Mouse (Mus musculus): ENCODE measurements around the gene Nol3.
A peak's percentile ranks its signal among the peaks of the same experiment; 100 is the strongest.
"Not testable (repeated sequence)": the region's sequence is repeated elsewhere in the genome, so short reads cannot be mapped to it uniquely, and the experiment has no call there.

The Nol3 gene

DNA sequence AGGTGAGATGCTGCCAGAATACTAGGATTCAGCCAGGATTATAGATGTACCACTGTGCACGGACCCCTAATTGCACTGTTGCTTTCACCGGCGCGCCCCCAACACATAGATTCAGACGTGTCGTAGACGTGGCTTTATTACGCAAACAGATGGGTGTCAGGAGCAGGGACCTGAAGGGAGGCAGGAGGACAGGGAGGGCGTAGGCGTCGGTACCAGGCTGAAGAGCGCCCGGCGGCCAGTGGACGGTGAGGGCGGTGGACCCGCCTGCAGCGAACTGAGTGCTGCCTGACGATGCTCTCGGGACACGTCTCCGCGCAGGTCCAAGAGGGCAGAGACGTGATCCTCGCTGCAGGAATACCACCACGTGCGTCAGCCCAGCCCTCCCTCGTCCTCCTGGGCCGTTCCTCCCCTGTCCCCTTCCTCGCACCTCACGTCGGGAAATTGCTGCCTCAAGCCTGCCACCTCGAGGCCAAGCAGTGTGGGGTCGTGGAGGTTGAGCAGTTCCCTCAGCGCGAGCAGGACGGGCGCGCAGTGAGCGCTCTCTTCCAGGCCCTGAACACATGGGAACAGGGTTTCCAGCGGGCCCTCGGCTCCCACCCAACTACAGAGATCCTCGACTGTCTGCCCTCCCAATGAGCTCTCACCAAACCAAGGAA is 14.0 kb downstream of the Nol3 start, which contains the start of gene 4931428F04Rik:
TSS of gene 4931428F04Rik (minus strand) at position 60 of the 656 bp plus-strand sequence.
- DNase-seq: peak; percentile 48

DNA sequence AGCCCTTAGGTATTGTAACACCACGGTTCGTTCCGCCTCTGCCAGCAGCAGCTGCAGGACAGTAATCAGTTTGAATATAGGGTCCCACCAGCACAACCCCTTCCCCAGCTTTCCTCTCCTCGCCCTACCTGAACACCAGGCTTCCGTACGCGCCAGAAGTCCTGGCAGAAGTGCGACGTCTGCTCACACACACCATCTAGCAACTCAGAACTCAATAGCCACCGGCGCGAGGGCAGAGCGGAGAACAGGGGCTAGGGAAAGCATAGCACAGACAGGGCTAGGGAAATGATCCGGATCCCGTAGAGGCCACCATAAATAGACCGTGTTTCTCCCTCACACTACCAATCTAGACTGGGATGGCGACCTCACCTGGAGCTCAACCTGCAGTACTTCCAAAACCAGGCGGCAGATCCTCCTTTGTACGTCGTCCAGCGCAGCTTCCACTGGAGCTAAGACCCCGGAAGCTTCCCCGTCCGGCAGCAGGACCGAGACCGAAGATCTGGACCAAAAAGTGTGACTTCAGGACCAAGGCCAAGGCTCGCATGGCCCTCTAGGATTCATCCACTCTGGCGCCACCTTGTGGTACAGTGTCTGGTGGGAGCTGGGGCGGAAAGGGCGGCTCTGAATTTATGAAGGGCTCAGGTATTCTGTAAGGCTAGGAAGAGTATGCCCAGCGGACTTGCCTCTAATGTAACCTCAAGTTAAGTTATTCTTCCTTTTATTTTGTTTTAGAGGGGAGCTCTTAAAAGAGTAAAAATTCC is 14.8 kb downstream of the Nol3 start:
- peak; percentile 68 for DNase-seq

DNA sequence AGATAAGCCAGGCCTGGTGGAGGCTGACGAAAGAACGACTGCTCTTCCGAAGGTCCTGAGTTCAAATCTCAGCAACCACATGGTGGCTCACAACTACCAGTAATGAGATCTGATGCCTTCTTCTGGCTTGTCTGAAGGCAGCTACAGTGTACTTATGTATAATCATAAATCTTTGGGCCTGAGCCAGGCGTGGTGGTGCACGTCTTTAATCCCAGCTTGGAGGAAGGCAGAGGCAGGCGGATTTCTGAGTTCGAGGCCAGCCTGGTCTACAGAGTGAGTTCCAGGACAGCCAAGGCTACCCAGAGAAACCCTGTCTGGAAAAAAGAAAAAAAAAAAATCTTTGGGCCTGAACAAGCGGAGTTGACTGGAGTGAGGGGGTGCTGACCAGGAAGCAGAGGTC is 15.4 kb downstream of the Nol3 start:
- not testable (repeated sequence) for DNase-seq

DNA sequence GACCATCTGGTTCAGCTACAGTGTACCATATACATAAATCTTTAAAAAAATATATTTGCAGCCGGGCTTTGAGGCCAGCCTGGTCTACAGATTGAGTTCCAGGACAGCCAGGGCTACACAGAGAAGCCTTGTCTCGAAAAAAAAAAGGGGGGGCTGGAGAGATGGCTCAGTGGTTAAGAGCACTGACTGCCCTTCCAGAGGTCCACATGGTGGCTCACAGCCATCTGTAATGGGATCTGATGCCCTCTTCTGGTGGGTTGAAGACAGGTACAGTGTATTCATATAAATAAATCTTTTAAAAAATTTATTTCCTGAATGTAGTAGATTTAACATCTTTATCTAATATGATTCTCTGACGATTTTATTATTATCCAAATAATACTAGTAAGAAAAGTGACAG is 15.9 kb downstream of the Nol3 start:
- not testable (repeated sequence) for DNase-seq

DNA sequence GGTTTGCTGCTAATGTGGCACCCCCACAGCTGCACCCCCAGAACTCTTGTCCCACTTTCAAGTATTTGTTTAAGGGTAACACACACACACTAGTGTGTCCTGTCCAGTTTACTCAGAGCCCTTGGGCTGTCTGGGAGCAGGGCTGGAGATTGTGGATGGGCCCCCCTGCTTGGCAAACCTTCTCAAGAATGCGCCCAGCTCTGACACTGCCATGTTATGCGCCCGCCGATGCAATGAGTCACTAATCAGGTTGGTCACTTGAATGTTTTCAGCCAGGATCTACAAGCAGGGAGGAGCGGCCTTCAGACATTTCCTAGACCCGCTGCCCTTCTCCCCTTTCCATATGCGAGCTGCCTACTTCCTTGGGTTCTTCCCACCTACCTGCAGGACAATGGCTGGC is 16.5 kb downstream of the Nol3 start:
- no peak for DNase-seq

DNA sequence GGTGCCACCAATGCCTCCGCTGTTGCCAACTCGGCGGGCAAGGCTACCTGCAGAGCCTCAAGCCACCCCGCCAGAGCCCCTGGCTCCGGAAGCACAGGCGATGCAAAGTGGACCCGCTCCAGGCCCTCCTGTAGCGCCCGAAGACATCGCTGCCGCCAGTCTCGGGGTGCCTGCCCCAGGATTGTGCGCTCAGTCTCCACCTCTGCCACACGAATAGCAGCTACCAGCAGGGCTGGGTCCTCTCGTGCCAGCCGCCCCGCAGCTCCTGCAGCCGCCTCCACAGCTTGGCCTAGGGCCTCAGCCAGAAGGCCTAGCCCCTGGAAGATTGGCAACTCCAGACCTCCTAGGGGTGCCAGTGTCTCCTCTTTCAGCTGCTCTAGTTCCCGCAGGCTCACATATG is 17.5 kb downstream of the Nol3 start:
- DNase-seq: no peak

DNA sequence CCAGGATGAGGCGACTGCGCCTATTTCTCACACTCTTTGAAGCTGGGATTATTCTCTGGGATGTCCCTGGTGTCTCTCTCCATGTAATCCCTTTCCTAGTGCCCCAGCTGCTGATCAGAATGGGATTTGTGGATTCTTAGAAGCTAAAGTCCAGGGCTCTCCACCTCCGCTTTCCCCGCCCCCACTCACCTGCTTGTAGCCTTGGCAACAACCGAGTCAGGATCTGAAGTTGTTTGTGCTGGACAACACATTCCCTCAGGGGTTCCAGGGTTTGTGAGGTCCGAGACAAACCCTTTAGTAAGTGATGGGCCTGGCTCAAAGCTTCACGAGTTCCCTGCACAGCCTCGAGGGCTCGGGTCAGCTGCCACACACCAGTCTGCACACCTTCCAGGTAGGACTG is 18.8 kb downstream of the Nol3 start:
- DNase-seq: no peak

DNA sequence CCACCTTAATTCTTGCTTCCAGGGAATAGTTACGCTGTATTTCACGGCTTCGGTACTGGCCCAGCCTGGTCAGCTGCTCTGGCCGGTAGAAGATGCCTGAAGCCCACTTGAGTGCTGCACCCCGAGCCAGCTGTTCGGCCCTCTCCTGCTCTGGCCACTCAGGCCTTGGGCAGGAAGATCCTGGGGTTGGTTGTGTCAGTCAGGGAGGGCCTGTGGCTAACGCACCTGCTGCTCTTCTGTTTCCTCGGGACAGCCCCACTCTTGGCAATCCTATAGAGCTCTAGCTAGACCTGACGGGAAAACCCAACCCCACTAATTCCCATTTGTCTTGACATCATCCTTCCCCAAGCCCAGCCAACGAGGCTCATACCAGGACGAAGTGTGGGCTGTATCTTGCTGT is 19.3 kb downstream of the Nol3 start:
- DNase-seq: no peak

DNA sequence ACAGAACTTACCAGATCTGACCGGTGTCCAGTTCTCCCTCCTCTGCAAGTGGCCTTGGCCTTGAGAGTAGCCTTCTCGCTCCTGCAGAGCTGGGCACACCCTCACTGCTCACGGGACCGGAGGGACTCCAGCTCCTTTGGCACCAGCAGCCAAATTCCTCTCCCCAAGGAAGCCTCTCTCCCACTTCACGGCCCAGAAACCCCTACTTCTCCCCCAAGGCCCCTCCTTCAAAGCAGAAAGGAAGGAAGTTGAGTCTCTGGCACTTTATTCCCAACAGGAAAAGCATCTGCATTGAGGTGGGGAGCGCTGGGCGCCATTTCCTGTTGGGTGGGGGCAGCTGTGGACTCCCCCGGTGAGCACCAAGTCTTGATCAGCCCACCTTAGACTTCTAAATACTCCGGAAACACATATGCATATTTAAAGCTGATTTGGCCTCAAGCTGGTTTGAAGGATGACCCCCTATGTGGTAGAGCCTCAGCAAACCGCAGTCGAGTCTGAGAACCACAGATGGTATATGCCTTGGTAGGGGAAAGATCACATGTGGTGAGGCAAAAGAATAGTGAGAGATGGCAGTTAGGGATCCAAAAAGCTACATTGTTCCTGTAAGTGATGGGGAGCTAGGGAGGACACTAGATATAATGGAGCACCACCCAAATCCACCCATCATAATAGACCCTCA is 20.1 kb downstream of the Nol3 start, which contains the start of gene Exoc3l:
TSS of gene Exoc3l (minus strand) at position 207 of the 679 bp plus-strand sequence.
- no peak for DNase-seq

DNA sequence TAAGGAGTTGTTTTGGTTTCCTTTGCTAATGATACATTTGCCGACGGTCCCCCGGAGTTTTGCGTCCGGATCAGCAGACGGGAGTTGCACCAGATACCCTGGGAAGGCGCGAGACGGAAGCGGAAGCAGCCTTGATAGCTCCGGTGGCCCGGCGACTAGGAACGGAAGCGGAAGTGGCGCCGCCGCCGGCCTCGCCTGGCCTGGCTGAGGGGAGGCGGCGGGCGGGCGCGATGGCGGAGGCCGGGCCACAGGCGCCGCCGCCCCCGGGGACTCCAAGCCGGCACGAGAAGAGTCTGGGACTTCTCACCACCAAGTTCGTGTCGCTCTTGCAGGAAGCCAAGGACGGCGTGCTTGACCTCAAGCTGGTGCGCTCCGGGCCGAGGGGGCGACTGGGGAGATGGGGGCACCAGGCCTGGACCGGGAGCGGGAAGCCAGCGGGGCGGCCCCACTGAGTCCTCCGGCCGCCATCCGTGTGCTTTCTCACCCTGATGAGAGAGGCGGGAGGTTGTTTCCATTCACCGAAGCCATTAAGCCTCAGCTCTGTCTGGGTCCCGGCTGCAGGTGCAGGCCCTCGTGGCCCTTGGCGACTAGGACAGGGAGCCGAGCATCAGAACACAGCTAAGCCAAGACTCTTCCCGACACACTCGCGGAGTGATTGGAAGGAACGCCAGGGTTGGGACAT is 21.7 kb downstream of the Nol3 start, which contains the start of gene E2f4:
TSS of gene E2f4 (plus strand) at position 153 of the 682 bp plus-strand sequence.
- peak; percentile 94 for DNase-seq

DNA sequence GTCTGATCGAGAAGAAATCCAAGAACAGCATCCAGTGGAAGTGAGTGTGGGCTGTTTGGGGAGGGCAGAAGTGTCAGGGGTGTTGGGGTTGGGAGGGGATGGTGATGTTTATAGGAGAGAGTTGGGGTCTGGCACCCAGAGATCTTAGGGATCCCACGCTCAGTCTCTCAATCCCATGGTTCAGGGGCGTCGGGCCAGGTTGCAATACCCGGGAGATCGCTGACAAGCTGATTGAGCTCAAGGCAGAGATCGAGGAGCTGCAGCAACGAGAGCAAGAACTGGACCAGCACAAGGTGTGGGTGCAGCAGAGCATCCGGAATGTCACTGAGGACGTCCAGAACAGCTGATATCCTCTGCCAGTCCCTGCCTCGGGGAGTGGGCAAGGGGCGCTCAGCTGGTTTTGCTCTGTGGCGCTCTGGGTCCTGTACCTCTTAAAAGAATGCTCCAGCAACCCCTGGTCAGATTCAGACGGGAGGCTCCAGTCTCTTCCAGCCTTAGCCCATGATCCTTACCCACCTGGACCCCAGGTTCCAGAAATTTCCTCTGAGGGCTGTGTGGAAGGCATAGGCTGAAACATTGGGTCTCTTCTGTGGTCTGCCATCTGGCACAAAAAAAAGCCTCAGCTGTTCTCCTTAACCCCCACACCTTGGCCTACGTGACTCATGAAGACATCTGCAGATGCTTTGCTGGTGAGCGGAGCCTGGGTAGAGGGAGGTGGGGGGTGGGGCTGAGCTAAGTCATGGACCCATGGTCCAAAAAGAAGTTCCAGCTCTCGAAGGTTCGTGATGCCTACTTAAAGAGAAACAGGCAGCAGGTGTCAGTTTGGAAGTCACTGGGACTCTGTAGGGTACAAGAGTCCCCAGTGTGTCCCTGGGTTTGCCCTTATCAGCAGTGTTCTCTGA is 22.7 kb downstream of the Nol3 start:
- no peak for DNase-seq

DNA sequence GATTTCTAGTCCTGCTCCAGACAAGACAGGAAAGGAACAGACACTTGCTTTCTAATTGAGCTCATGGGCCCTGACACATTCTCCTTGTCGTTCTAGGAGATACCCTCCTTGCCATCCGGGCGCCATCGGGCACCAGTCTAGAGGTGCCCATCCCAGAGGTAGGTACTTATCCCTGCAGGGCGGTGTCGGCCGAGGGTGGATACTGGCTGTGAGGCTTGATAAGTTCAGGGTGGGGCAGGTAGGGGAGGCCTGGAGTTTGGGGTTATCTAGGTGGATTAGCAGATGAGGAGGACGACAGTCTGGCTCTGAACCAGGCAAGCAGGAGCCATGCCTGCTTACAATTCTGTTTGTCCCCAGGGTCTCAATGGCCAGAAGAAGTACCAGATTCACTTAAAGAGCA is 24.0 kb downstream of the Nol3 start:
- no peak for DNase-seq

DNA sequence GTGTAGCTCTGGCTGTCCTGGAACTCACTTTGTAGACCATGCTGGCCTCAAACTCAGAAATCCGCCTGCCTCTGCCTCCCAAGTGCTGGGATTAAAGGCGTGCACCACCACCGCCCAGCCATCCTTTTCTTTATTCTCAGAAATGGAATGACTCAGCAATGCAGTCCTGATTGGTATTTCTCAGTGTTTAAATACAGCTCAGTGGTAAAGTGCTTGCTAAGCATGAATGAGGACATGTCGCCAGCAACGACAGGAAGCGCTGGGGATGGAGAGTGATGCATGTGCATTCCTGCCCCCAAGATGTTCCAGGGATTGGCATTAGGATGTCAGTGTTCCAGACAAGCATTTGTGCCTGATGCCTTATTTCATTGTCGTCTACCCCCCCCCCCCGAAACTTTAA is 27.5 kb downstream of the Nol3 start:
- DNase-seq: no peak

DNA sequence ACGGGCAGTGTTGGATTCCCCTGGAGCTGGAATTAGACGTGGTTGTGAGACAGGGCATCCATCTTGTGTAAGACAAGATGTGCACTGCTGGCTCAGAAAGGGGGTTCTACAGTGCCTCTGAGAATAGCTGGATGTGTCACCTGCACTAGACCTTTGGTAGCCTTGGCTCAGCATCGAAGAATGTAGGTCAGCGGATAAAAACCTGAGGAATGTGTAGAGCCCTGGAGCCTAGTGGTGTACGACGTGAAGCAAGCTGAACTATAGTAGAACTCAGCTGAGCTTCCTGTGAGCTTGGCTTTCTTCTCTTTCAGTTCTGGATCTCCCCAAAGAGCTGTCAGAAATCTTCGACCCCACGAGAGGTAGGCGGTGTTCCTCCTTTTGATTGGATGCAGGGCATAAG is 27.9 kb downstream of the Nol3 start:
- DNase-seq: no peak

DNA sequence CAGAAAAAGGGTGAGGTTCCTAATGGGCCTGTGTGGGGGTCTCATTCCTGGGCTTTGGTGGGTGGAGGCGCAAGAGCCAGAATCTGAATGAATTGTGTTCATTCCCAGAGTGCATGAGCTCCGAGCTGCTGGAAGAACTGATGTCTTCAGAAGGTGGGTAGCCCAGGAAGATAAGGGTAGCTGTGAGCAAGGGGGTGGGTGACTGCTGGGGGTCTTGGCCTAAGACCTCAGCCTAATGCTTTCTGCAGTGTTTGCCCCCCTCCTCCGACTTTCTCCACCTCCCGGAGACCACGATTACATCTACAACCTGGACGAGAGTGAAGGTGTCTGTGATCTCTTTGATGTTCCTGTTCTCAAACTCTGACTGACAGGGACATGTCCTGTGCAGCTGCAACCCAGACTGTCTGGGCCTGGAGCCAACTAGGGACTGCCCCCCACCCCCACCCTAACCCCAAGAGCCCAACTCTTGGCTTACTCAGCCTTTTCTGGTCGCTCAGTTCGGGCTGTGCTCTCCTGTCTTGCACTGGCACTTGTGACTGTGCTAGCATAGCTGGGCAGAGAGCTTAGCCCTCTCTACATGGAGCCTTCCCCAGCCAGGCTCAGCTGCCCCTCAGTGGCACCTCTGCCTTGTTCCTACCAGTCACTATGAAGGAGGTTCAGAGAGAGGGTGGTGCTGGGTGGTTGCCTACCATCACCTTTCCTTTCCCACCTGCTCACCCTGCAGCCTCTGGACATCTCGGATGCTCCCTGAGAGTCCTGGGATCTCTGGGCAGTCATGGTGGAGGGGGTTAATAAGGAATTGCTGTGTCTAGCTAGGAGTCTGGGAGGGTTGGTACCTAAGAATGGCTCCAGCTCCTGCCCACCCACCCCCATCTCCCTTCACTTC is 28.6 kb downstream of the Nol3 start:
- no peak for DNase-seq

DNA sequence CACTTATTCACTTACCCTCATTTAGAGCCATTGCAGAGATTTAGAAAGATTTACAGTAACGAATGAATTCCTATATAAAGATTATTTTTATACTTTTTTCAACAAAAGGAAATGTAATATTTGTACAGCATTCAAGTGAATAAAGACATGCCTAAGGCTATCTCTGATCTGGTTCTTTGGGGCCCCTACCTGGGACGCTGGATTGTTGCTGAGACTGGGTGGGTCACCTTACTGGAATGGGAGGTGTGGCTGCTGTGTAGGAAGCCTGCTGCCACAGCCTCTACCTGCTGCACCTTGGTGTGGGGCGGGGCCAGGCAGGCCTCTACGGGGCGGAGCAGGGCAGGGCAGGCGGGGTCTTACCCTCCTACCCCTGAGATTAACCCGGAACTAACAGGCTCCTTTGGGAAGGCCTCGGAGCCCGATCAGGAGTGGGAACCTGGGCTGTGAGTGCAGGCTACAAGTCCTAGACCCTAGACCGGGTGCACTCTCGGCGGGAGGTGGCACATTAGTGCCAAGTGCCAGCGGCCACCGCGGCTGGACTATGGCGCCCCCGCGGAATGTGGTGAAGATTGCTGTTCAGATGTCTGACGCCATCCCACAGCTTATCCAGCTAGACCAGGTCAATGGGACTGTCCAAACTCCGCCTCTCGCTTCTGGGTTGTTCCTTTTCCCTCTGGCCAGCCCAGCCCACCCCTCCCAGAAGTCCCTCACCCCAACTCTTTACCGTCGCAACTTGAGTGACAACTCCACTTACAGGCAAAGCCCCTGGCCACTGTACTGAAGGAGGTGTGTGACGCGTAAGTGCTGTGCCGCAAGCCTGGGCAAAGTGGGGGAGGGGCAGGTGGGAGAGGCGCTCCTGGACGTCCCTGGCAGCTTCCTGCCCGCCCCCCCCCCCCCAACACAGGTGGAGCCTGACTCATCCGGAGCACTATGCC is 29.5 kb downstream of the Nol3 start, which contains the start of gene Elmo3:
TSS of gene Elmo3 (plus strand) at position 391 of the 935 bp plus-strand sequence.
- DNase-seq: peak; percentile 45

DNA sequence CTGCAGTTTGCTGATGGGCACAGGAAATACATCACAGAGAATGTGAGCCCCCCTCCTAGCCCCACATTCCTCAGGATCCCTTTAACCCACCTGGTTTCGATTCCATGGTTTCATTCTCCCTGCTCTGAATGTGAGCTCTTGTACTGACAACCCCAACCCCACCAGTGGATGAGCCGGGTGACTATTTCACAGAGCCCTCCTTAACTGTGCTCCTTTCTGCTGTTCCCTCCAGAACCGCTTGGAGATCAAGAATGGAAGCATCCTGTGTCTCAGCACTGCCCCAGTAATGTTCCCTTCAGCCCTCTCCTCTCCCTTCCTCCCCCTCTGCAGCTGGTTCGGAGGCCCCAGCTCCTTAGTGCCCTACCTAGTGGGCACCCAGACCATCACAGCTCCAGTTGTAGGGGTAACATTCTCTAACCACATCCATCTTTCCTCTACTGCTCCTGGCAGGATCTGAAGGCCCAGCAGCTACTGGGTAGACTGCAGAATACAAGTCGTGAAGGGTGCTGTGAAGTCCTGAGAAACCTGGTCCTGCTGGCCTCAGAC is 30.3 kb downstream of the Nol3 start:
- DNase-seq: no peak

DNA sequence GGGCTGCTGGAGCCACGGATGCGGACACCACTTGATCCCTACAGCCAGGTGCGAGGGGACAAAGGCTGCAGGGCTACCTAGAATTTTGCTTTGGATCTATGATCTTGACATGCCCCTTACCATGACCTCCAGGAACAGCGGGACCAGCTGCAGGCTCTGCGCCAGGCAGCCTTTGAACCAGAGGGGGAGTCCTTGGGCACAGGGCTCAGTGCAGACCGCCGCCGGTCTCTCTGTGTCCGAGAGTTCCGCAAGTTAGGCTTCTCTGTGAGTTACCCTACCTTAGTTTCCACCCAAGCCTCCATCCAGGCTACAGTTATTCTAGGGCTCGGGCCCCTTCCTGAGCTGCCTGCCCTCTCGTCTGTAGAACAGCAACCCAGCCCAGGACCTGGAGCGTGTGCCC is 31.7 kb downstream of the Nol3 start:
- DNase-seq: no peak

DNA sequence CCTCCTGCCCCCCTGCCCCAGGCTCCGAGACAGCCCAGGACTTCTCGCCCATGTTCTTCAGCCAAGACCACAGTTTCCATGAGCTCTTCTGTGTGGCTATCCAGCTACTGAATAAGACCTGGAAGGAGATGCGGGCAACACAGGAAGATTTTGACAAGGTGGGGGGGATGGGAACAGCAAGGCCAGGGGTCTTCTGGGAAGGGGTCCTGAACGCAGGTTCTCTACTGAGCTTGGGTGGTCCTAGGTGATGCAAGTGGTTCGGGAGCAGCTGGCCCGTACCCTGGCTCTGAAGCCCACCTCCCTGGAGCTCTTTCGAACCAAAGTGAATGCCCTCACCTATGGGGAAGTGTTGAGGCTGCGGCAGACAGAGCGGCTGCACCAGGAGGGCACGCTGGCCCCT is 32.5 kb downstream of the Nol3 start:
- DNase-seq: no peak
